Mouse (Mus musculus) midbrain, postnatal 0 days (tissue): Measurements from ENCODE around the gene Ctdspl. TPM values are rescaled to one million over a fixed set of nuclear protein-coding genes. Genes with fewer than 3 reads are reported as not detected.
A peak's percentile ranks its signal among the peaks of the same experiment; 100 is the strongest.

Experiments
- ATAC-seq: fragments of 200-750 bp; cut with Nextera tagmentation; 2 replicates; pipeline ENCODE4 v1.8.0; 2017; ENCODE audit warnings: moderate number of reproducible peaks, mild to moderate bottlenecking, moderate TSS enrichment, moderate library complexity; ENCODE audit not compliant: low FRiP score
- DNase-seq: peaks from one replicate; pipeline ENCODE4 v3.0.0-alpha.2; 2015; ENCODE audit warnings: low spot score
- H3K27ac ChIP-seq: fragments of 300-500 bp; sonication (generic); 2 replicates; pipeline ENCODE4 v1.5.1; 2014; ENCODE audit warnings: low read depth, mild to moderate bottlenecking, low read length, mixed read lengths
- H3K27me3 ChIP-seq: fragments of 300-500 bp; sonication (generic); 2 replicates; pipeline ENCODE4 v1.6.1; 2014; ENCODE audit warnings: low read length, control low read depth, mixed read lengths; ENCODE audit not compliant: insufficient read depth
- H3K36me3 ChIP-seq: fragments of 300-500 bp; sonication (generic); 2 replicates; pipeline ENCODE4 v1.6.1; 2014; ENCODE audit warnings: low read length, control low read depth, mixed read lengths; ENCODE audit not compliant: insufficient read depth
- H3K4me1 ChIP-seq: fragments of 300-500 bp; sonication (generic); 2 replicates; pipeline ENCODE4 v1.6.1; 2014; ENCODE audit warnings: mild to moderate bottlenecking, control low read depth, antibody characterized with exemption, low read length, mixed read lengths; ENCODE audit not compliant: insufficient read depth
- H3K4me2 ChIP-seq: fragments of 300-500 bp; sonication (generic); 2 replicates; pipeline ENCODE4 v1.6.1; 2014; ENCODE audit warnings: low read depth, mild to moderate bottlenecking, low read length, mixed read lengths; ENCODE audit not compliant: poor library complexity, severe bottlenecking
- H3K4me3 ChIP-seq: fragments of 300-500 bp; sonication (generic); 2 replicates; pipeline ENCODE4 v1.5.1; 2014; ENCODE audit warnings: low read depth, mild to moderate bottlenecking, low read length, moderate library complexity
- H3K9ac ChIP-seq: fragments of 300-500 bp; sonication (generic); replicated peaks from 2 replicates; pipeline ENCODE4 v1.6.1; 2014; ENCODE audit warnings: mild to moderate bottlenecking, low read length, moderate library complexity, mixed read lengths; ENCODE audit not compliant: poor library complexity, severe bottlenecking
- H3K9me3 ChIP-seq: fragments of 300-500 bp; sonication (generic); 2 replicates; pipeline ENCODE4 v1.6.1; 2016; ENCODE audit warnings: low read length, control low read depth
- CTCF ChIP-seq: IDR thresholded peaks from 2 replicates; pipeline ENCODE4 v1.5.1; 2016; ENCODE audit warnings: antibody characterized with exemption, mild to moderate bottlenecking
- WGBS: fragments of 180-500 bp; shearing (Covaris S2); extraction: QIAGEN DNeasy Blood & Tissue Kit; methylation state at CpG from one replicate; pipeline ENCODE4 v1.1.7; 2014; 5-methylcytosine and 5-hydroxymethylcytosine counted together
- polyA plus RNA-seq: library from polyadenylated mRNA; unstranded; fragments of >200 nt; fragmentation: Nextera tagmentation; extraction: Ambion mirVana; gene quantifications from 2 replicates; pipeline ENCODE4 v1.2.1, GENCODE M21; 2015
- total RNA-seq: library from RNA; depleted of rRNA; stranded (reverse); fragments of >200 nt; gene quantifications from 2 replicates; pipeline ENCODE4 v1.2.3, GENCODE M21; 2014

The Ctdspl gene
- total and polyA plus RNA-seq, 2 experiments from 2014 or later: 7.1 to 11.9 TPM

GRCm38 (mm10) chr9:118988787-118989580 lies 62.7 kb downstream of the Ctdspl start:
- no peak overlapping the region for H3K4me2 ChIP-seq
- no peaks in the 10 kb centered on the region for H3K9me3 ChIP-seq
- DNase-seq (peak; percentile 57), ATAC-seq (peak; percentile 58; the same call in 1 of the 2 replicates)
- H3K9ac ChIP-seq: no peak overlapping the region
- 0 out of 2 replicates have a peak, but pooled peaks cover 9% of the 10 kb centered on the region for H3K4me1 ChIP-seq
- H3K27ac ChIP-seq: no peak overlapping the region
- 62% methylated on average over 11 of the region's 11 CpGs for WGBS
- no peak for TF ChIP-seq CTCF
- no peaks in the 10 kb centered on the region for H3K27me3 ChIP-seq
- H3K4me3 ChIP-seq: no peak overlapping the region
- no peaks in the 10 kb centered on the region for H3K36me3 ChIP-seq

- H3K27ac ChIP-seq: no peak overlapping the region
Observed at GRCm38 (mm10) chr9:118990490-118990889, 64.2 kb downstream of the Ctdspl start.

GRCm38 (mm10) chr9:118991750-118992585 lies 65.7 kb downstream of the Ctdspl start:
- 92% methylated on average over 21 of the region's 21 CpGs for WGBS
- H3K4me2 ChIP-seq: no peak overlapping the region
- ATAC-seq: no peak
- 0 out of 2 replicates have a peak, but pooled peaks cover 2% of the 10 kb centered on the region for H3K4me1 ChIP-seq
- no peaks in the 10 kb centered on the region for H3K36me3 ChIP-seq
- H3K9me3 ChIP-seq: no peaks in the 10 kb centered on the region
- no peak overlapping the region for H3K27ac ChIP-seq
- H3K4me3 ChIP-seq: no peak overlapping the region
- TF ChIP-seq CTCF: no peak
- no peaks in the 10 kb centered on the region for H3K27me3 ChIP-seq
- no peak overlapping the region for H3K9ac ChIP-seq
- no peak for DNase-seq

More at GRCm38 (mm10) chr9:118990490-118990889, 64.2 kb downstream of the Ctdspl start:
- Histone ChIP-seq H3K9me3 (no peaks in the 10 kb centered on the region), H3K27me3 (no peaks in the 10 kb centered on the region), H3K36me3 (no peaks in the 10 kb centered on the region), H3K4me2 (no peak overlapping the region), H3K9ac (no peak overlapping the region), H3K4me1 (0 out of 2 replicates have a peak, but pooled peaks cover 6% of the 10 kb centered on the region), H3K4me3 (no peak overlapping the region)
- no peak for DNase-seq
- 83% methylated on average over 7 of the region's 7 CpGs for WGBS
- TF ChIP-seq CTCF: no peak
- ATAC-seq: no peak

GRCm38 (mm10) chr9:118992586-118992955 lies 66.3 kb downstream of the Ctdspl start:
- Histone ChIP-seq H3K36me3 (no peaks in the 10 kb centered on the region), H3K4me2 (no peak overlapping the region), H3K27me3 (no peaks in the 10 kb centered on the region), H3K9ac (no peak overlapping the region), H3K4me1 (0 out of 2 replicates have a peak, but pooled peaks cover 2% of the 10 kb centered on the region), H3K9me3 (no peaks in the 10 kb centered on the region), H3K4me3 (no peak overlapping the region), H3K27ac (no peak overlapping the region)
- 90% methylated on average over 5 of the region's 5 CpGs for WGBS
- no peak for TF ChIP-seq CTCF
- ATAC-seq (no peak), DNase-seq (no peak)

- H3K4me3 ChIP-seq: no peak overlapping the region
- no peak for ATAC-seq
- 73% methylated on average over 12 of the region's 12 CpGs for WGBS
- 0 out of 2 replicates have a peak, but pooled peaks have one; percentile 9 for TF ChIP-seq CTCF
- no peak overlapping the region for H3K4me2 ChIP-seq
- H3K9ac ChIP-seq: no peak overlapping the region
- no peaks in the 10 kb centered on the region for H3K27me3 ChIP-seq
- DNase-seq: no peak
- no peaks in the 10 kb centered on the region for H3K4me1 ChIP-seq
- H3K27ac ChIP-seq: no peak overlapping the region
- H3K9me3 ChIP-seq: no peaks in the 10 kb centered on the region
- H3K36me3 ChIP-seq: no peaks in the 10 kb centered on the region
Observed at GRCm38 (mm10) chr9:118994524-118995227, 68.4 kb downstream of the Ctdspl start.
